Mouse (Mus musculus) ES-E14 (cell line): ENCODE measurements around the gene Nup210.

Experiments used
- MAFK ChIP-seq: IDR thresholded peaks from 2 replicates; pipeline ENCODE4 v1.6.1; 2014; ENCODE audit warnings: mild to moderate bottlenecking, low read depth, low read length, inconsistent platforms; ENCODE audit not compliant: insufficient read depth
- ZC3H11A ChIP-seq: IDR thresholded peaks from 2 replicates; pipeline ENCODE4 v1.6.1; 2012; ENCODE audit warnings: low read depth, mild to moderate bottlenecking, inconsistent platforms, low read length, borderline replicate concordance
- ZNF384 ChIP-seq: IDR thresholded peaks from 2 replicates; pipeline ENCODE4 v1.6.1; 2012; ENCODE audit warnings: low read depth, low read length, inconsistent platforms

DNA sequence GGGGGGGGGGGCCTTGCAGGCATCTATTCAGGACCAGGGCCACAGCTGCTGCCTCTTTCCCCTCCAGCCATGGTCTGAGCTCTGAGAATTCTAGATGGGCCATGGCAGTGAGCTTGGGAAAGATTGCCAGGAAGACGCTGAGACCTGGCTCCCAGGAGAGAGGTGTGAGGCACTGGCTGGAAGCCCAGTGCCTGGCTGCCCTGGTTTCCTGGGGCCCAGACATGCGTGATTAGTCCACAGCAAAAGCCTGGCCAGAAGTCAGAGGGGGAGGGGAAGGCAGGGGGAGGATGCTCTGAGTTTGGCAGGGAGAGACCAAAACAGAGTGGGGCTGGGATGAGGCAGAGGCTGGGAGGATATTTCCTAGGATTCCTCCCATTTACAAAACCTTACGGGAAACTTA lies 43.8 kb upstream of the Nup210 start:
- no peak for TF ChIP-seq ZNF384
- TF ChIP-seq ZC3H11A: no peak
- TF ChIP-seq MAFK: no peak
